In the genomic region with DNA sequence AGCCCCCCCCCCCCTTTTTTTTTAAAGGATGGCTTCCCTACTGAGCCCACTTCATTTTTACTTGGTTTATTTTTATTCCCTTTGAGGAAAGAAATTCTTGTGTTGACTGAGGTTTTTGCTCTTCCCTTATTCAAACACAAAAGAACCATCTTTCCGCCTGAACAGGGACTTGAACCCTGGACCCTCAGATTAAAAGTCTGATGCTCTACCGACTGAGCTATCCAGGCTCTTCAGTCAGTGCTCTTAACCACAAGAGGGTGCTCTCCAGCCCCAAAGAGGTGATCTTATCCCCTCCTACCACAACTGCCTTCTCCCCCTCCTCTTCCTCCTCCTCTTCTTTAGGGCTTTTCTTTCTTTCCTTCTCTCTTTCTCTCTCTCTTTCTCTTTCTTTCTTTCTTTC, we compare ENCODE assay signal across 12 mouse cellular contexts. TPM values are rescaled to one million over a fixed set of nuclear protein-coding genes. Genes with fewer than 3 reads are reported as not detected.
A peak's percentile ranks its signal among the peaks of the same experiment; 100 is the strongest.
DNase-seq lines count a peak whose midpoint lies in the region; ATAC-seq and TF ChIP-seq lines count a peak whose summit lies in the region.
"Had no signal": no experiment of that assay in that cellular context is flagged by ENCODE, and none has a peak within 500 bp of the region (broad histone marks: within the 10 kb centered on the region; RNA-seq: fewer than 3 reads in every experiment).

No protein-coding gene starts in this region.

- H3K9ac ChIP-seq in lung, postnatal 0 days (replicated peaks; ENCODE audit: low read depth) = no peak overlapping the region
- H3K9ac ChIP-seq in midbrain, embryonic 15.5 days = no peak overlapping the region
- H3K9ac ChIP-seq: midbrain, embryonic 13.5 days had no signal

- no peak overlapping the region for H3K4me3 ChIP-seq in gastrocnemius, adult 2 months
- H3K4me3 ChIP-seq in spleen, adult 2 months (ENCODE audit: extremely low read depth, insufficient read depth, insufficient read length) = no peak overlapping the region
- no peak overlapping the region for H3K4me3 ChIP-seq in lung, postnatal 0 days (ENCODE audit: low read depth, low read length)
- H3K4me3 ChIP-seq in midbrain, embryonic 15.5 days = no peak overlapping the region
- H3K4me3 ChIP-seq: midbrain, embryonic 13.5 days had no signal

- TF ChIP-seq POLR2A in spleen, adult 2 months (IDR thresholded peaks at IDR 0.05; ENCODE audit: low read depth, low read length) = no peak

- H3K9me3 ChIP-seq in lung, postnatal 0 days (ENCODE audit: low read length) = no peaks in the 10 kb centered on the region
- no peaks in the 10 kb centered on the region for H3K9me3 ChIP-seq in midbrain, embryonic 15.5 days
- H3K9me3 ChIP-seq: midbrain, embryonic 13.5 days had no signal

- H3K27me3 ChIP-seq in spleen, adult 2 months (ENCODE audit: control insufficient read depth, insufficient read depth, low read length) = no peaks in the 10 kb centered on the region
- H3K27me3 ChIP-seq in lung, postnatal 0 days (replicated peaks; ENCODE audit: insufficient read depth, low read length) = no peaks in the 10 kb centered on the region
- no peaks in the 10 kb centered on the region for H3K27me3 ChIP-seq in midbrain, embryonic 15.5 days (replicated peaks)
- H3K27me3 ChIP-seq: Patski had no signal

- H3K4me1 ChIP-seq in spleen, adult 2 months (ENCODE audit: control insufficient read depth, insufficient read depth, insufficient read length) = peaks cover 39% of the 10 kb centered on the region
- H3K4me1 ChIP-seq in lung, postnatal 0 days (ENCODE audit: insufficient read depth, low read depth, low read length) = peaks cover 4% of the 10 kb centered on the region; the same call in 1 of the 2 replicates
- H3K4me1 ChIP-seq in midbrain, embryonic 15.5 days = peaks cover 8% of the 10 kb centered on the region; the same call in 1 of the 2 replicates

- H3K36me3 ChIP-seq in spleen, adult 2 months (ENCODE audit: control insufficient read depth, insufficient read depth, low read length) = peaks cover 7% of the 10 kb centered on the region
- H3K36me3 ChIP-seq in lung, postnatal 0 days (ENCODE audit: insufficient read depth, low read length) = no peaks in the 10 kb centered on the region
- no peaks in the 10 kb centered on the region for H3K36me3 ChIP-seq in midbrain, embryonic 15.5 days (replicated peaks)

- H3K4me2 ChIP-seq in lung, postnatal 0 days (replicated peaks; ENCODE audit: low read depth, low read length) = no peak overlapping the region
- H3K4me2 ChIP-seq in midbrain, embryonic 15.5 days = no peak overlapping the region
- H3K4me2 ChIP-seq: midbrain, embryonic 13.5 days had no signal

- ATAC-seq in lung, postnatal 0 days = no peak
- ATAC-seq in midbrain, embryonic 15.5 days (replicated peaks) = no peak
- ATAC-seq: midbrain, embryonic 13.5 days; Patski had no signal

- no peak overlapping the region for H3K27ac ChIP-seq in gastrocnemius, adult 2 months
- no peak overlapping the region for H3K27ac ChIP-seq in spleen, adult 2 months (ENCODE audit: insufficient read depth, low read length)
- H3K27ac ChIP-seq in lung, postnatal 0 days (ENCODE audit: low read length) = no peak overlapping the region
- H3K27ac ChIP-seq in midbrain, embryonic 15.5 days = no peak overlapping the region
- H3K27ac ChIP-seq: midbrain, embryonic 13.5 days had no signal

- intact Hi-C loops in gastrocnemius, adult 2 months (cut with DNase I) = no loop called here
- intact Hi-C loops in gastrocnemius, postnatal 36 days (cut with DNase I) = no loop called here

- TF ChIP-seq CTCF in gastrocnemius, adult 2 months (IDR thresholded peaks at IDR 0.05) = peak; percentile 61
- peak; percentile 18; the same call in 1 of the 2 replicates for TF ChIP-seq CTCF in spleen, adult 2 months (IDR thresholded peaks at IDR 0.05; ENCODE audit: extremely low read depth, insufficient read depth, insufficient read length, insufficient replicate concordance)
- peak; percentile 55 for TF ChIP-seq CTCF in lung, postnatal 0 days (IDR thresholded peaks at IDR 0.05)

- no peak for TF ChIP-seq EP300 in lung, postnatal 0 days (IDR thresholded peaks at IDR 0.05)

- DNase-seq in gastrocnemius, adult 2 months = no peak
- DNase-seq in gastrocnemius, postnatal 36 days = no peak
- peak in 1 of 2 experiments; percentile 44 for DNase-seq in spleen, adult 2 months (ENCODE audit: low read depth in 1 of 2, low spot score in 2 of 2)
- no peak for DNase-seq in spleen, postnatal 14 days (ENCODE audit: low spot score in 2 of 2)
- peak; percentile 56 for DNase-seq in lung, postnatal 0 days (ENCODE audit: low spot score)
- no peak for DNase-seq in ovary, postnatal 36 days (ENCODE audit: low spot score)
- no peak for DNase-seq in urinary bladder, adult 18-20 months (ENCODE audit: low spot score in 2 of 2)
- DNase-seq: heart, postnatal 14 days; left cerebral cortex, postnatal 4 days had no signal

- WGBS in spleen, adult 2 months = 39% methylated on average over 2 of the region's 2 CpGs
- 32% methylated on average over 2 of the region's 2 CpGs for WGBS in lung, postnatal 0 days
- 48% methylated on average over 2 of the region's 2 CpGs for WGBS in midbrain, embryonic 15.5 days

RNA-seq across cellular contexts. Expression of a gene that starts 5.1 kb away (rescaled TPM):
- under 1 TPM; 0.71 to 0.89 TPM for total RNA-seq in gastrocnemius, adult 2 months (2021)
- total RNA-seq in gastrocnemius, postnatal 36 days (2021) = 1 to 10 TPM; 1.1 TPM
- polyA plus RNA-seq in spleen, adult 2 months (2012; rRNA removed) = 35.4 and 36.4 TPM in 2 replicates
- 10.2 and 12.9 TPM in 2 replicates for polyA plus RNA-seq in lung, postnatal 0 days (2015; fragmentation: Nextera tagmentation; extraction: Ambion mirVana)
- 2.4 and 3.3 TPM in 2 replicates for polyA plus RNA-seq in midbrain, embryonic 15.5 days (2015; fragmentation: Nextera tagmentation; extraction: Ambion mirVana)

RNA-seq across cellular contexts. Expression of a gene that starts 14.5 kb away (rescaled TPM):
- total RNA-seq in gastrocnemius, adult 2 months (2021) = 100 to 1,000 TPM; 131 to 143 TPM
- total RNA-seq in gastrocnemius, postnatal 36 days (2021) = 100 to 1,000 TPM; 111 to 131 TPM
- 189 and 209 TPM in 2 replicates for polyA plus RNA-seq in spleen, adult 2 months (2012; rRNA removed)
- 151 and 154 TPM in 2 replicates for polyA plus RNA-seq in lung, postnatal 0 days (2015; fragmentation: Nextera tagmentation; extraction: Ambion mirVana)
- 175 and 176 TPM in 2 replicates for polyA plus RNA-seq in midbrain, embryonic 15.5 days (2015; fragmentation: Nextera tagmentation; extraction: Ambion mirVana)

RNA-seq across cellular contexts. Expression of a gene that starts 26.5 kb away (rescaled TPM):
- 10 to 100 TPM; 27.1 to 31.3 TPM for total RNA-seq in gastrocnemius, adult 2 months (2021)
- 10 to 100 TPM; 20.5 to 30.2 TPM for total RNA-seq in gastrocnemius, postnatal 36 days (2021)
- polyA plus RNA-seq in spleen, adult 2 months (2012; rRNA removed) = 51.1 and 67.9 TPM in 2 replicates
- polyA plus RNA-seq in lung, postnatal 0 days (2015; fragmentation: Nextera tagmentation; extraction: Ambion mirVana) = 42.3 and 42.7 TPM in 2 replicates
- polyA plus RNA-seq in midbrain, embryonic 15.5 days (2015; fragmentation: Nextera tagmentation; extraction: Ambion mirVana) = 65.8 and 66.5 TPM in 2 replicates

RNA-seq across cellular contexts. Expression of a gene that starts 27.3 kb away (rescaled TPM):
- total RNA-seq in gastrocnemius, adult 2 months (2021) = 10 to 100 TPM; 91.0 to 92.5 TPM
- total RNA-seq in gastrocnemius, postnatal 36 days (2021) = 10 to 100 TPM; 85.5 to 86.4 TPM
- 48.4 and 53.3 TPM in 2 replicates for polyA plus RNA-seq in spleen, adult 2 months (2012; rRNA removed)
- polyA plus RNA-seq in lung, postnatal 0 days (2015; fragmentation: Nextera tagmentation; extraction: Ambion mirVana) = 55.4 and 57.1 TPM in 2 replicates
- 125 and 129 TPM in 2 replicates for polyA plus RNA-seq in midbrain, embryonic 15.5 days (2015; fragmentation: Nextera tagmentation; extraction: Ambion mirVana)

RNA-seq across cellular contexts. Expression of a gene that starts 31.2 kb away (rescaled TPM):
- total RNA-seq in gastrocnemius, adult 2 months (2021) = 100 to 1,000 TPM; 173 to 338 TPM
- total RNA-seq in gastrocnemius, postnatal 36 days (2021) = 100 to 1,000 TPM; 214 to 252 TPM
- 101 and 108 TPM in 2 replicates for polyA plus RNA-seq in spleen, adult 2 months (2012; rRNA removed)
- polyA plus RNA-seq in lung, postnatal 0 days (2015; fragmentation: Nextera tagmentation; extraction: Ambion mirVana) = 287 and 308 TPM in 2 replicates
- 92.7 and 94.7 TPM in 2 replicates for polyA plus RNA-seq in midbrain, embryonic 15.5 days (2015; fragmentation: Nextera tagmentation; extraction: Ambion mirVana)
